Mouse (Mus musculus) CD4-positive helper T cell, adult 2 months (primary cell): Measurements from ENCODE around the gene Pmel.

Experiments
- DNase-seq: peaks from one replicate; pipeline ENCODE4 v3.0.0-alpha.2; 2012; ENCODE audit warnings: low read depth, missing footprints, low spot score

The Pmel gene

DNA sequence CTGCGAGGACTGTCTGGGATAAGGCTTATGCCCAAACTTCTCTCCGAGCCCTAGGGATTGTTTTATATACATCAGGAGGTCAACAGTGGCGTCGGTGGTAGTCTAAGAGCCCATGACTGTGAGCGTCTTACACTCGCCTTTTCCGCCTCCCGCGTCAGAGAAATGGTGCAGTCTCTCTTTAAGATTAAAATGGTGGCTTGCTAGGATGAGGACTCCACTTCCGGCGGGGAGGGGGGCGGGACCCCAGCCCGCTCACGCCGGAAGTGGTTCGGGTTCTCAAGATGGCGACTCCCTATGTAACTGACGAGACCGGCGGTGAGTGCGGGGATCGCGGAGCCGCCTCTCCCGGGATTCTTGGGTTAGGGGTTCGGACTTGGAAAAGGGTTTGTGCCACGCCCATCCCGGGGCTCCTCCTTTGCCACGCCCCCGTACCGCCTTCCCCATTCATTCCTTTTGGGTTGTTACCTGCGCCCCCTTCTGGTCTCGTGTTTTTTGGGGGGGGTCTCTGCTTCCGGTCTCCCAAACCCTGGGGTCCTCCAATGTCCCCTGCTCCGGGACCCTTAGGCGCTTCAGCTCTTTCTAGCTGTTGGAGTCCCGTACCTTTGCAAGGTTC lies 44.4 kb downstream of the Pmel start:
- DNase-seq: peak; percentile 96
